Mouse (Mus musculus) brain, embryonic 14.5 days (tissue): Measurements from ENCODE around the gene Oscar. TPM values are rescaled to one million over a fixed set of nuclear protein-coding genes. Genes with fewer than 3 reads are reported as not detected.

Experiments
- DNase-seq: peaks from one replicate; pipeline ENCODE4 v3.0.0-alpha.2; 2011; ENCODE audit warnings: low read depth
- CTCF ChIP-seq: fragments of 200-500 bp; IDR thresholded peaks from 2 replicates; pipeline ENCODE4 v1.5.1; 2012; ENCODE audit warnings: inconsistent platforms, mild to moderate bottlenecking, moderate library complexity, borderline replicate concordance; ENCODE audit not compliant: insufficient read depth, insufficient read length; ENCODE audit errors: extremely low read depth
- POLR2A ChIP-seq: fragments of 200-500 bp; IDR thresholded peaks from 2 replicates; pipeline ENCODE4 v1.6.1; 2012; ENCODE audit warnings: mild to moderate bottlenecking, inconsistent platforms, borderline replicate concordance; ENCODE audit not compliant: poor library complexity, insufficient read depth, insufficient read length, severe bottlenecking; ENCODE audit errors: extremely low read depth
- polyA plus RNA-seq: library from polyadenylated mRNA; depleted of rRNA; stranded (reverse); fragments of >200 nt; gene quantifications from 2 replicates; pipeline ENCODE4 v1.2.3, GENCODE M21; 2012

The Oscar gene
- polyA plus RNA-seq, 1 experiment, result 1.8 TPM

- no peak for DNase-seq
- no peak for TF ChIP-seq CTCF
- TF ChIP-seq POLR2A, result no peak
Measured at GRCm38 (mm10) chr7:3630478-3630815, 14.5 kb upstream of the Oscar start.

- peak; percentile 99 for DNase-seq
- TF ChIP-seq CTCF, result no peak
- TF ChIP-seq POLR2A, result peak; percentile 28; the same call in 1 of the 2 replicates
Measured at GRCm38 (mm10) chr7:3629543-3630477, 13.9 kb upstream of the Oscar start, which contains the start of the genes Tfpt and Prpf31. Gene Tfpt, minus strand, starts transcription at chr7:3629929. Gene Prpf31, plus strand, starts transcription at chr7:3629985.

- DNase-seq, result no peak
- TF ChIP-seq CTCF, result no peak
- TF ChIP-seq POLR2A, result no peak
Measured at GRCm38 (mm10) chr7:3629030-3629429, 13.1 kb upstream of the Oscar start.

- DNase-seq, result peak; percentile 98
- TF ChIP-seq POLR2A, result peak; percentile 34; the same call in 1 of the 2 replicates
- no peak for TF ChIP-seq CTCF
Measured at GRCm38 (mm10) chr7:3617242-3617995, 1.5 kb upstream of the Oscar start, which contains the start of gene Ndufa3. Gene Ndufa3, plus strand, starts transcription at chr7:3617373.

- TF ChIP-seq POLR2A, result no peak
- TF ChIP-seq CTCF, result peak; percentile 51; the same call in 1 of the 2 replicates
- no peak for DNase-seq
Measured at GRCm38 (mm10) chr7:3616389-3617241, 658 bp upstream of the Oscar start.

- no peak for TF ChIP-seq POLR2A
- no peak for TF ChIP-seq CTCF
- DNase-seq, result no peak
Measured at GRCm38 (mm10) chr7:3614021-3614420, 1.9 kb downstream of the Oscar start.

- TF ChIP-seq CTCF (no peak), POLR2A (no peak)
- no peak for DNase-seq
Measured at GRCm38 (mm10) chr7:3611006-3611405, 5.0 kb downstream of the Oscar start.

- no peak for TF ChIP-seq CTCF
- TF ChIP-seq POLR2A, result no peak
- DNase-seq, result no peak
Measured at GRCm38 (mm10) chr7:3610437-3610836, 5.5 kb downstream of the Oscar start.

GRCm38 (mm10) chr7:3609082-3609481, 6.9 kb downstream of the Oscar start:
- DNase-seq, result no peak

GRCm38 (mm10) chr7:3608668-3609067, 7.3 kb downstream of the Oscar start:
- TF ChIP-seq CTCF (no peak), POLR2A (no peak)

More at GRCm38 (mm10) chr7:3609082-3609481, 6.9 kb downstream of the Oscar start:
- TF ChIP-seq CTCF (no peak), POLR2A (no peak)

More at GRCm38 (mm10) chr7:3608668-3609067, 7.3 kb downstream of the Oscar start:
- DNase-seq, result no peak
